Mouse (Mus musculus) liver, adult 2 months (tissue): Measurements from ENCODE around the gene Icam4.

Experiments
- CTCF ChIP-seq: fragments of 200-500 bp; IDR thresholded peaks from 2 replicates; pipeline ENCODE4 v1.5.1; 2011; ENCODE audit warnings: low read depth, low read length, control low read depth
- POLR2A ChIP-seq: fragments of 200-500 bp; IDR thresholded peaks from 2 replicates; pipeline ENCODE4 v1.6.1; 2011; ENCODE audit warnings: low read length, control low read depth; ENCODE audit not compliant: insufficient read depth; ENCODE audit errors: extremely low read depth

- TF ChIP-seq CTCF (no peak), POLR2A (no peak)
Measured at GRCm38 (mm10) chr9:21034481-21035085, 5.4 kb downstream of the Icam4 start.
